Mouse (Mus musculus) heart, adult 2 months (tissue): ENCODE measurements around the gene Fbxo47.

Source experiments
- EP300 ChIP-seq: fragments of 200-500 bp; IDR thresholded peaks from 2 replicates; pipeline ENCODE4 v1.6.1; 2011; ENCODE audit warnings: low read depth, low read length, control low read depth; ENCODE audit not compliant: insufficient read depth
- POLR2A ChIP-seq: fragments of 200-500 bp; IDR thresholded peaks from 2 replicates; pipeline ENCODE4 v1.6.1; 2011; ENCODE audit warnings: mild to moderate bottlenecking, low read depth, low read length, control low read depth; ENCODE audit not compliant: insufficient read depth

- TF ChIP-seq POLR2A (no peak), EP300 (no peak)
These were observed 53.5 kb downstream of the Fbxo47 start for GRCm38 (mm10) chr11:97830501-97830900.
